Mouse (Mus musculus) intestine, postnatal 0 days (tissue): ENCODE measurements around the gene Trp63. TPM values are rescaled to one million over a fixed set of nuclear protein-coding genes. Genes with fewer than 3 reads are reported as not detected.

Source experiments
- ATAC-seq: fragments of 200-750 bp; cut with Nextera tagmentation; 2 replicates; pipeline ENCODE4 v1.8.0; 2017; ENCODE audit warnings: mild to moderate bottlenecking, moderate TSS enrichment, moderate library complexity
- H3K27ac ChIP-seq: fragments of 300-500 bp; sonication (generic); 2 replicates; pipeline ENCODE4 v1.5.1; 2014; ENCODE audit warnings: mild to moderate bottlenecking, low read depth, low read length, moderate library complexity
- H3K27me3 ChIP-seq: fragments of 300-500 bp; sonication (generic); replicated peaks from 2 replicates; pipeline ENCODE4 v1.6.1; 2014; ENCODE audit warnings: low read length, mixed read lengths; ENCODE audit not compliant: control insufficient read depth, insufficient read depth
- H3K36me3 ChIP-seq: fragments of 300-500 bp; sonication (generic); 2 replicates; pipeline ENCODE4 v1.6.1; 2014; ENCODE audit warnings: mild to moderate bottlenecking, moderate library complexity; ENCODE audit not compliant: control insufficient read depth, insufficient read depth
- H3K4me1 ChIP-seq: fragments of 300-500 bp; sonication (generic); replicated peaks from 2 replicates; pipeline ENCODE4 v1.6.1; 2014; ENCODE audit warnings: antibody characterized with exemption, low read length, mixed read lengths; ENCODE audit not compliant: control insufficient read depth, insufficient read depth
- H3K4me2 ChIP-seq: fragments of 300-500 bp; sonication (generic); replicated peaks from 2 replicates; pipeline ENCODE4 v1.6.1; 2014; ENCODE audit warnings: low read depth, mild to moderate bottlenecking, moderate library complexity
- H3K4me3 ChIP-seq: fragments of 300-500 bp; sonication (generic); 2 replicates; pipeline ENCODE4 v1.5.1; 2014; ENCODE audit warnings: low read depth, low read length
- H3K9ac ChIP-seq: fragments of 300-500 bp; sonication (generic); 2 replicates; pipeline ENCODE4 v1.6.1; 2014; ENCODE audit warnings: mild to moderate bottlenecking, low read depth, low read length
- H3K9me3 ChIP-seq: fragments of 300-500 bp; sonication (generic); 2 replicates; pipeline ENCODE4 v1.6.1; 2016; ENCODE audit warnings: mixed run types; ENCODE audit not compliant: control insufficient read depth
- CTCF ChIP-seq: sonication (generic); IDR thresholded peaks from 2 replicates; pipeline ENCODE4 v1.5.1; 2016; ENCODE audit warnings: low read depth, mild to moderate bottlenecking, control low read depth, antibody characterized with exemption, moderate library complexity
- WGBS: fragments of 180-500 bp; shearing (Covaris S2); extraction: QIAGEN DNeasy Blood & Tissue Kit; methylation state at CpG from one replicate; pipeline ENCODE4 v1.1.7; 2014; 5-methylcytosine and 5-hydroxymethylcytosine counted together
- polyA plus RNA-seq: library from polyadenylated mRNA; unstranded; fragments of >200 nt; fragmentation: Nextera tagmentation; extraction: Ambion mirVana; gene quantifications from 2 replicates; pipeline ENCODE4 v1.2.1, GENCODE M21; 2015

Trp63 gene
- polyA plus RNA-seq, 1 experiment from 2014 or later: 0.04 TPM

DNA sequence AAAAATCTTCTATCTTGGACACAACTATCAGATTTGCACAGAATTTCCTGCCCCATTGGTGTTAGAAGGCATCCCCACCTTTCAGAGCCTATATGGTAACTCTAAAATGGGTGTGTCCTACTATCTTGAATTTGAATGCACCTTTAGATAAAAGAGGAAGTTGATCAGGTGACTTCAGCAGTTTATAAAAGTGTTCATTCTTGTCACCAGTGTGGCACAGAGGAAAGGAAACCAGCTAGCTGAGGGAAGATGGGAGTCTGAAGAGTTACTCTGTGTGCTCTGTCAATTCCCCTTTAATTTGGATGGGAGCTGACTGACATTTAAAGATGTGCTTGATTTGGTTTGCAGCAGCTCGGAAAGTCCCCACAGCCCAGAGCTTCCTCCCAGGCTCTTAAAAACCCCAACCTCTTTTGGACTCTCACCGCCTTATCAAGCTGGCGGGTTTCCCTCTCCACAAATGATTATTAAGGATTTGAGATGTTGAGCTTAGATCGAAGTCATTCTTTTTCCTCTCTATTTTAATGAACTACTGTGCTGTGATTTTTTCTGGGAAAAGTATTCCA lies 114.2 kb downstream of the Trp63 start:
- no peak for ATAC-seq
- H3K4me3 ChIP-seq: no peak overlapping the region
- no peaks in the 10 kb centered on the region for H3K36me3 ChIP-seq
- no peak overlapping the region for H3K27ac ChIP-seq
- no peaks in the 10 kb centered on the region for H3K4me1 ChIP-seq
- H3K4me2 ChIP-seq: no peak overlapping the region
- no peaks in the 10 kb centered on the region for H3K27me3 ChIP-seq
- H3K9ac ChIP-seq: no peak overlapping the region
- TF ChIP-seq CTCF: no peak
- 84% methylated on average over 4 of the region's 4 CpGs for WGBS
- no peaks in the 10 kb centered on the region for H3K9me3 ChIP-seq

DNA sequence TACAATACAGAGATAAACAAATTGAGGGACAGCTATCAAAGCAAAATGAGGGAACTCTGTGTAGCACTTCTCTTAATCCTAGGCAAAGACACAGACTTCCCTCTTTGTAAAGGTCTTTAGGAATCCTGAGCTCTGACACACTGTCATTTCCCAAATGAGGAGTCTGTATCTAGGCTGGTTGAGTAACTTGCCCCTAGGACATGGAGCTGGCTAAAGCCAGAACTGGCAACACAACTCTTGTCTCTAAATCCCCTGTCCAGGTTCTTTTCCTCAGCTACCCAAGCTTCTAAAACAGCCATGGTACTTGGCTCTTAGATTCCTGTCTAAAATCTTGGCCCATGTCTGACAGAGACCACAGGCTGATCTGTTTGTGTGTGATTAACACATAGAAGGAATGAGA lies 116.1 kb downstream of the Trp63 start:
- Histone ChIP-seq H3K4me1 (no peaks in the 10 kb centered on the region), H3K9me3 (no peaks in the 10 kb centered on the region), H3K27ac (no peak overlapping the region), H3K36me3 (no peaks in the 10 kb centered on the region), H3K4me2 (no peak overlapping the region), H3K9ac (no peak overlapping the region), H3K4me3 (no peak overlapping the region), H3K27me3 (no peaks in the 10 kb centered on the region)
- no peak for ATAC-seq
- no peak for TF ChIP-seq CTCF

DNA sequence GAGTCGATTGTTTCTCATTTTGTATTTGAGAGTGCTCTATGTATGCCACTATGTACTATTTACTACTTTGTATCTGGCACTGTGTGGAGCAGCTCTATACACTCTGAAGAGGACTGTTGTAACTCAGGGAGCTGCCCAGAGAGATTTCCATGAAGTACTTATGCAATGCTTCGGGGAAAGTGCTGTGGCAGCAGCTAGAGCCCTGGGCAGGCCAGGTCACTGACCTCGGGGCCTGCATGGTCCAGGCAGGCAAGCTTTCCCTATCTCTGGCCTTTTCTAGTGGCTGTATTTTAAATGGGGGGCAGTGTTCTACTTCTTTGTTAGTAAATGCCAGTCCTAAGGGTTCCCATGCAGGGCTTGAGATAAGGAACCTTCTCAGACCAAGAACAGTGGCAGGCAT lies 121.4 kb downstream of the Trp63 start:
- no peak overlapping the region for H3K9ac ChIP-seq
- no peaks in the 10 kb centered on the region for H3K4me1 ChIP-seq
- no peak overlapping the region for H3K4me3 ChIP-seq
- 59% methylated on average over 3 of the region's 3 CpGs for WGBS
- no peak for TF ChIP-seq CTCF
- H3K4me2 ChIP-seq: no peak overlapping the region
- H3K36me3 ChIP-seq: no peaks in the 10 kb centered on the region
- H3K27me3 ChIP-seq: no peaks in the 10 kb centered on the region
- H3K27ac ChIP-seq: no peak overlapping the region
- ATAC-seq: no peak
- H3K9me3 ChIP-seq: no peaks in the 10 kb centered on the region

DNA sequence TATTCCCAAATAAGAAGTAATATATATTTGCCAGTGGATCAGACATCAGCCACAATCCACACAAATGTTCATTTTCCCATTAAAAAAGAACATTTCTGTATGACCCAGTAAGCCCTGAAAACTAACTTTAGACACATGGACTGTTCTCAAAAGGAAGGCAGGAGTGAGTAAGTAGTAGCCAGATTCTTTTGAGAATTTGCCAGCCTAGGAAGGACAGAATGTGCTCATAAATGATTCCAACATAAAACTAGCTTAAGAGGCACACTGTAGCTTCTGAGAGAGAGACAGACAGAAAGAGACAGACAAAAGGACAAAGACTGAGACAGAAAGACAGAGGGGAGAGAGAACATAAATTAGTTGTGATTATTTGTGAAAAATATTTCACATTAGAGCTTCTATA lies 123.6 kb downstream of the Trp63 start:
- no peaks in the 10 kb centered on the region for H3K9me3 ChIP-seq
- ATAC-seq: no peak
- no peak overlapping the region for H3K4me3 ChIP-seq
- H3K27me3 ChIP-seq: no peaks in the 10 kb centered on the region
- H3K4me2 ChIP-seq: no peak overlapping the region
- H3K9ac ChIP-seq: no peak overlapping the region
- no peaks in the 10 kb centered on the region for H3K36me3 ChIP-seq
- no peak for TF ChIP-seq CTCF
- no peaks in the 10 kb centered on the region for H3K4me1 ChIP-seq
- H3K27ac ChIP-seq: no peak overlapping the region

DNA sequence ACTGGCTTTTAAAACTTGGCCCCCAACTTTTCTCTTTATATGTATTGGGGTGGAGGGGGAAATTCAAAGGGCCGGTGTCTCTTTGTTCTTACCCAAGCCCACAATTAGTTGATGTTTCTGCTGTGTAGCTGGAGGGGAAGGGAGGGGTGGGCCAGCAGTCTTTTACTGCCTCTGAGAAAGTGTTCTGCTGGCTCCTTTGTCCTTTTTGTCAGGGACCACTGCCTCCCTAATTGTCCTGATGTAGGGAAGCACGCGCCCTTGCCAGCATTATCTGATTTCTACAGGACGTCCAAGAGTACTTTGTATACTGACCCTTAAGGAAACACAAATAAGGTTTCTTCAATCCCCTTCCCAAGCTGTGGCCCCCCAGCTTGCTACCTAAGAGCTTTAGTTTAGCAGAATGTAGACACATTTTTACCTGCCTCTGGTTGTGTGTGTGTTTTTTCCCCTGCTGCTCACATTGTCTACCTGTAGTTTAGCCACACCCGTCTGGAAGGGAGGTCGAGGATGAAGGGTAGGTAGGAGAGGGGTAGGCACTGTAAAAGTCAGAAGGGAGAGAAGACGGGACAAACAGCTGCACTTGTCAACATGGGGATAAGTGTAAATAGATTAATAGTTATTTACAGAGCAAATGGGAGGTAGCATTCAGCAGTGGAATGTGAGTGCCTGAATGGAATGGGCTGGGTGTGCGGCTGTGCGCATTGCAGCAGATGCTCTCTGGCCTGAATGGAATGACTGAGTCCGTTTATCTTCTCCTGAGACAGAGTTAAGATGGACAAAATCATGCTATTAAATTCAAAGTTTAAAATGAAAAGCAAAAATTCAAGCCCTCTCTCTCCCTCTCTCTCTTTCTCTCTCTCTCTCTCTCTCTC lies 134.4 kb downstream of the Trp63 start:
- no peak for TF ChIP-seq CTCF
- Histone ChIP-seq H3K9me3 (no peaks in the 10 kb centered on the region), H3K4me3 (no peak overlapping the region), H3K4me2 (no peak overlapping the region), H3K36me3 (no peaks in the 10 kb centered on the region), H3K4me1 (no peaks in the 10 kb centered on the region), H3K9ac (no peak overlapping the region), H3K27ac (no peak overlapping the region), H3K27me3 (no peaks in the 10 kb centered on the region)
- ATAC-seq: no peak
- WGBS: 43% methylated on average over 10 of the region's 10 CpGs

DNA sequence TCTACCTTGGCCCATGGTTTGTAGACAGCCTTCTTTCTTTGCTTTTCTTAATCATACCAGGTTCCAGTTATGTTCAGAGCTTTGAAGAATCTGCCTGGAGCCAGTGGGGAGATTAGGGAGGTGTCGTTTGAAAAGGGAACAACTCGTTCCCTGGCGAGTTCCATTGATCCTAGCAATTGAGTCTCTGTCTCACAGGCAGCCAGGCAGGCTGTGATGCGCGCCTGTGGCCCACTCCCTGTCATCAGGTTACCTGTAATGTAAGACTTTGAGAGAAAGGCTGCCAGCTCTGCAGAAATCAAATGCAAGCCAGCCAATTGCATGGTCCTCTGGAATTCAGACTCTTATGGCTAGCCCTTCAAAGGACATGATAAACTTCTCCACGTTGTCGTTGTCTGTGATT lies 142.5 kb downstream of the Trp63 start:
- TF ChIP-seq CTCF: no peak
- no peak overlapping the region for H3K27ac ChIP-seq

More for the DNA sequence above, 142.5 kb downstream of the Trp63 start:
- no peak for ATAC-seq
- H3K4me3 ChIP-seq: no peak overlapping the region
- no peak overlapping the region for H3K9ac ChIP-seq
- WGBS: 65% methylated on average over 7 of the region's 7 CpGs
- no peaks in the 10 kb centered on the region for H3K36me3 ChIP-seq
- no peaks in the 10 kb centered on the region for H3K27me3 ChIP-seq
- no peaks in the 10 kb centered on the region for H3K4me1 ChIP-seq
- no peak overlapping the region for H3K4me2 ChIP-seq
- H3K9me3 ChIP-seq: no peaks in the 10 kb centered on the region
